Mouse (Mus musculus) erythroid progenitor cell, adult 5-6 weeks (primary cell): ENCODE results near the gene Dnajc21. TPM values are rescaled to one million over a fixed set of nuclear protein-coding genes. Genes with fewer than 3 reads are reported as not detected.
"Not testable (repeated sequence)": the region's sequence is repeated elsewhere in the genome, so short reads cannot be mapped to it uniquely, and the experiment has no call there.

Experiments
- ATAC-seq: replicated peaks from 2 replicates; pipeline ENCODE4 v1.8.0; 2016; ENCODE audit warnings: moderate number of reproducible peaks, mild to moderate bottlenecking, moderate TSS enrichment, inconsistent platforms; ENCODE audit not compliant: poor library complexity, low FRiP score, severe bottlenecking
- total RNA-seq, 2 experiments: library from RNA; stranded (forward) in 1 of 2; stranded (reverse) in 1 of 2; fragments of 150-400 nt in 1 of 2; fragments of 186-747, 209-891 nt in 1 of 2; gene quantifications; 2 replicates each; pipeline versions ENCODE4 v1.2.3 to v1.2.4; 2015 to 2017; ENCODE audit warnings: low replicate concordance in 2 of 2

Dnajc21 gene
- total RNA-seq (2015; ENCODE audit: low replicate concordance), result 10.8 and 20.5 TPM in 2 replicates
- 15.2 and 15.8 TPM in 2 replicates for total RNA-seq (2017; ENCODE audit: low replicate concordance)

DNA sequence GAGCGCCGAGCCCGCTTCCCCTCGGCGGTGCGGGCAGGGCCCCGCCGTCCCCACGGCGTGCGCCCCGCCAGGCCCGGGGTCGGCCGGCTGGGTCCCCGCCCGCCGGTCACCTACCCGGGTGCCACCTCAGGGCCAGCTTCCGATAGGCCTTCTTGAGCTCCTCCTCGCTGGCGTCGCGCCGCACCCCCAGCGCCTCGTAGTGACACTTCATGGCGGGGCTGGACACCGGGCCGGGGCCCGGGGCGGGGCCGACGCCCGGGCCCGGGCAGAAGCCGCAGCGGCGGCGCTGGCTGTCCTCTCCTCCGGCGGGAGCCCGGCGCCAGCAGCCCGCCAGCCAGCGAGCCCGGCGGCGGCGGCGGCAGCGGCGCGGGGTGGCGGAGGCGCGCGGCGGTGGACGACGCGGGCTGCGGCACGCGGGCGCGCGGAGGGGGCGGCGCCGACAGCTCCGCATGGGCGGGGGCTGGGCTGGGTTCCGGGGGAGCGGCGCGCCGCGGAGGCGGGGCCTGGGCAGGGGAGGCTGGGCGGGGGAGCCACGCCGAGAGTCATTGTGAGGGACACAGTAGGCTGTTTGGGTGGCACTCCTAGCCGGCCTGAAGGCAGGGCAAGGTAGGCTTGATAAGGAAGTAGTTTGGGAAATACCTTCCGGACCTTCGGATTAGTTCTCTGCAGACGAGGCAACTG lies at the start of gene Dnajc21:
Dnajc21 (minus strand) TSS at position 366 of the 681 bp plus-strand sequence.
- ATAC-seq, result peak; percentile 97

DNA sequence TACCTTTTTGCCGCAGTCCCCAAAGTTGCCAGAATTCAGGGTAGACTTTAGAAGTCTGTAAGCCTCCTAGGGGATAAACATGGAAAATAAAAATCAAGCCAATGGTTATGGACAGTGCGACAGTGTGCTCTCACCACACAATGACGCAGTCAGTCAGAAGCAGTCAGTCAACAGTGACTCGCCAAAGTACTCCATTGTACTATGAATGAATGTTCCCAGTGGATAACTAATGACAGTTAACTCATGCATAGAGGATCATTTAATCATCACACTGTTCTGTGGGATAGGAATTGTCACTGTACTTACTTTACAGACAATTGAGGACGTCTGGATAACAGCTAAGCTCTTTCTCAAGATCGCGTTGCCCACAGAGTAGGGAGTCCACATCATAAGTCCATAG lies 44.9 kb upstream of the Dnajc21 start:
- ATAC-seq, result no peak

DNA sequence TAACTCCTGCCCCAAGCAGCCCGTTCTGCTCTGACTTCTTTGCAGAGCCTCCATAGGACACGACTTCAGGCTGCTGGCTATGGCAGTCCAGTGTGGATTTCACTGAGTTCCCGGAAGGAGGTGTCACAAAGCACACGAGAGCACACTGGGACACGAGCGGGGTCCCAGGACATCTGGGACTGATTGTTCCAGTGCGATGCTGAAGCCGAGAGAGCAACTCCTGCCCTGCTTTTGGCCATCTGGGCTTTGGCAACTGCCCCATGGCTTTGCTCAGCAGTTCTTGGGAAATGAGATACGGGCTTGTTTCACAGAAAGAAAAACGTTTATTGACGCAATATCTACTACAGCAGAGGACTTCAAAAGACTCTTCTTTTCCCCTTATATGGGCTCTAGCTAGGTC lies 35.8 kb upstream of the Dnajc21 start:
- ATAC-seq, result no peak

DNA sequence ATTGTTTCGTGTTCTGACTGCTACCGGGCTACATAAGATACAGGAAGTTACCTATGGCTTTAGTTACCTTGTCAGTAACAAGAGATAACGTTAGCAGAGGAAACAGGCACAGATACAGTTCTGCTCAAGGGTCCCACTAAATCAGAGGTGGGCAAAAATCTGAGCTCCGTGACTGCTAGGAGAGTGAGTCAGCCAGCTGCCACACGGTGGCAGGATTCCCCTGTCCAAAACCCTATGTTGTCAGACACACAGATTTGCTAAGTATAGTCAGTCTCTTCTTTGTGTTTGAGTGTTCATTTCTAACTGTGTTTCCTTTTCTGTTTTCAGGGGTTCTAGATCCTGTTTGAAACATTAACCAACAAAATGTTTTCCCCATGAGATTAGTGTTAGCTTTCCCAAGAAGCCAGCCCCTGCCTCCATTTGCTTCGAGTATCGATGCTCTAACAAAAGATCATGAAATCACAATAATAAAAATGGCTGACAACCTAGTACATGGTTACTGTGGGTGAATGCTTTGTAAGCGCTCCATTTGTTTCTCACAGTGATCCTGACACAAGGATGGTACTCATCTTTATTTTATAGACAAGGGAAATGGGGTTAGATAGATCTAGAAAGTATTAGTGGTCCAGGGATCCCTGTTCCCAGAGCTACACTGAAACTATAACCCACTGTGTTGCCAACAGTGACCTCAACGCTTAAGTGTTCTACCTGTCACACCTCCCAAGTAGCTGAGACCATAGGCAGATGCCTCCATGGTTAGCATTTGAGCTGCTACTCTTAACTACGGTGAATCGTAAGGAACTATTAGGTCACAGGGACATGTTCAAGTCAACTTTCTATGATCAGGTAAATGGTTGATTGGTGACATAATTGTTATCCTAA lies 30.8 kb upstream of the Dnajc21 start:
- ATAC-seq, result no peak

DNA sequence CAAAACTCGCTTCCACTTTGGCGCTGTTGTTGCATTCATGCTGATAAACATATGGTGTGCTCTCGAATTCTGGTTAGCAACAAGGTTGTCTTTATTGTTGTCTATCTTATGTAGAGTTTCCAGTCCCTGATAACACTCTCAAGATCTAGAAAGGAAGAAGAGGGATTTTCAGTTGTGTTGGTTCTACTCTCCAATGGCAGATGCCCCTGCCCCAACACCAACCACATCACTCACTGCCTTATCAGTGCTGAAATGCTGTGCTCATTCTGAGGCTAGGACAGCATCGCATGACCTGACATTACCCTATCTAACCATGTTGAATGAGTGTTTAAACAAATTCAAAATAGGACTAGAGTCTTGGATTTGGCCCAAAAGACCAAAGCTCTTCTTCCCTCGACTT lies 29.7 kb upstream of the Dnajc21 start:
- ATAC-seq, result no peak

DNA sequence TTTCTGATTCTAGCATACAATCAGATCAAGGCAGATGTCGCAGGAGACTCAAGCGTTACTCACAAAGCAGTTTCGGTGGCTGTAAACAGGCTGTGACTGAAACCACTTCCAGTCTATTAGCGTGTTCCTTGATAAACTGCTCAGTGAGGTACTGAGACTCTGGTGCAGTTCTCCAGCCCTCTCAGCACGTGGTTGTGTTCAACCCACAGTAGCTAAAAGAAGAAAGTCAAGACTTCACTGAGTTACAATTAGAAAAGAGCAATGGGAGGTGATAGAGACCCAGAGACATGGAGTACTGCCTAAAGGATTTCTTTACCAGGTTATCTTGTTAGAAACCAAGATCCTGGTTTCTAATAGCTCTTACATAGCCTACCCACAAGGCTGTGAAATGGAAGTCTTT lies 29.3 kb upstream of the Dnajc21 start:
- no peak for ATAC-seq

DNA sequence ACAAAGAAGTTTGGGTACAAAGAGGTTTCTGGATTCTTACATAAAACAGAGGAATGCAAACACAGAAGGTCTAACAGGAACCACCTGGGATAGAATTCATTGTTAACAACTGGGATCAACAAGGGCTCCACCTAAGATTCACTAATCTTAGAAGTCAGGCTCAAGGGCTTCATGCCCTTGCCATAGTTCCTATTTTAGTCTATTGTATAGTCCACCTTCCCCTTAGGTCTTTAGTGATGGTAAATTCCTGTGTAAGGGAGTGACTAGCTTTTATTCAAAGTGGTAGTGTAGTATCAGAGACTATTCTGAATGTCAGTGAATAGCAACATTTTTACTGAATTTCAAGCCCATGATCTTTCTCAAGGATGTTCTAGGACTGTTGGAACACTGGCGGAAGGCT lies 26.4 kb upstream of the Dnajc21 start:
- ATAC-seq, result not testable (repeated sequence)

DNA sequence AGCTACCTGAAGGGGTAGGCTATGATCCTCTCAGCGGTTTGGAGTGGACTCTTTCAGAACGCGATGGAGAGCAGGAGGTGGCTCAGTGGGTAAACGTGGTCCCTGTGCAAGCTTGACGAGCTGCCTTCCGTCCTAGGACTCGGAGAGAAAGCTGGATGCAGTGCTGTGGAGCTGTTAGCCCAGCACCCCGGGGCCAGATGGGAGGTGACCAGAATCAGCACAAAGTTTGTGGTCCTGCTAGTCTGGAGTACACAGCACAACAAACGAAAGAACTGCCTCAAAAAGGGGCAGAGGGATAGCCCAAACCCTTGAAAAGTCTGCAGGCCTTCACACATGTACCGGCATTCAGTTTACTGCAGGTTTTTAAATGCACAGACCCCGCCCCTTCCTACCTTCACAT lies 25.6 kb upstream of the Dnajc21 start:
- no peak for ATAC-seq

DNA sequence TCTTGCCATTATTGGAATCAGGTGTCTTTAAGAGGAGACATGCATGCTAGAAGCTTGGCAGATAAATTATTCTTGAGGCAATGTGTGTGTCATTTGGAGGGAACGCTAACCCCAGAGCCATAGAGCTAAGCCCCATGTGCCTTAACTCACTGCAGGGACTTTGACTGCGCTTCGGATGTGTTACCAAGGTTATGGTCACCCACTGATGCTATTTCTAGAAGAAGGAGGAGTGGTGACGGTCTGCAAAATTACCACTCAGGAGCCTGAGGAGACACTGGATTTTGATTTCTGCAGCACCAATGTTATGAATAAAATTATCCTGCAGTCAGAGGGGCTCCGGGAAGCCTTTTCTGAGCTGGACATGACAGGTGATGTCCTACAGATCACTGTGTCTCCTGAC lies 19.8 kb upstream of the Dnajc21 start:
- no peak for ATAC-seq

DNA sequence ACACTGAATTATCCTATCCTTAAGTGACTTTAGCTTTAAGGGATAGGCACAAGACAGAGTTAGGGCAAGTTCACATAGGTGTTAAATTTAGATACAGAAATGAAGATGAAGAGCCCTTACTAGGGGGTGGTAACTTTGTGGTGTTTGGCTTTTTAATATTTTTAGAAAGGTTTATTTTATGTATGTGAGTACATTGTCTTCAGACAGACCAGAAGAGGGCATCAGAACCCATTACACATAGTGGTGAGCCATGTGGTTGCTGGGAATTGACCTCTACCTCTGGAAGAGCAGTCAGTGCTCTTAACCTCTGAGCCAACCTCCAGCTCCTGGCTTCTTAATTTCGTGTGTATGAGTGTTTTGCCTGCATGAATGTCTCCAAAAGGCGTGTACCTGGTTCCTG lies 16.9 kb upstream of the Dnajc21 start:
- no peak for ATAC-seq

DNA sequence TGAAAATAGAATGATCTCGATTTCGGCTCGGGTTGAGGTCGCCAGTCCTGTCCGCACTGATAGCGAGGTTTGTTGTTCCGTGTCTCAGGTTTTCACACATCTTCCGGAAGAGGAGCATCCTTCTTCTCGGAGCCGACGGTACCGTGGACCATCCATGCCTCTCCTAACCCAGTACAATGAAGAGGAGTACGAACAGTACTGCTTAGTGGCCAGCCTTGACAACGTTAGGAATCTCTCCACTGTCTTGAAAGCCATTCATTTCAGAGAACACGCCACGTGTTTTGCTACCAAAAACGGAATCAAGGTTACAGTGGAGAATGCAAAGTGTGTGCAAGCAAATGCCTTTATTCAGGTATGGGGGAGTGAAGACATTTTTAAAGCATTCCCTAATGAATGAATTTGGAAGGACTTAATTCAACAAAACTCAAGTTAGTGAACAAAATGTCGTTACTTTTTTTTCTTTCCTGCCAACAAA lies 16.1 kb upstream of the Dnajc21 start:
- ATAC-seq, result peak; percentile 48

DNA sequence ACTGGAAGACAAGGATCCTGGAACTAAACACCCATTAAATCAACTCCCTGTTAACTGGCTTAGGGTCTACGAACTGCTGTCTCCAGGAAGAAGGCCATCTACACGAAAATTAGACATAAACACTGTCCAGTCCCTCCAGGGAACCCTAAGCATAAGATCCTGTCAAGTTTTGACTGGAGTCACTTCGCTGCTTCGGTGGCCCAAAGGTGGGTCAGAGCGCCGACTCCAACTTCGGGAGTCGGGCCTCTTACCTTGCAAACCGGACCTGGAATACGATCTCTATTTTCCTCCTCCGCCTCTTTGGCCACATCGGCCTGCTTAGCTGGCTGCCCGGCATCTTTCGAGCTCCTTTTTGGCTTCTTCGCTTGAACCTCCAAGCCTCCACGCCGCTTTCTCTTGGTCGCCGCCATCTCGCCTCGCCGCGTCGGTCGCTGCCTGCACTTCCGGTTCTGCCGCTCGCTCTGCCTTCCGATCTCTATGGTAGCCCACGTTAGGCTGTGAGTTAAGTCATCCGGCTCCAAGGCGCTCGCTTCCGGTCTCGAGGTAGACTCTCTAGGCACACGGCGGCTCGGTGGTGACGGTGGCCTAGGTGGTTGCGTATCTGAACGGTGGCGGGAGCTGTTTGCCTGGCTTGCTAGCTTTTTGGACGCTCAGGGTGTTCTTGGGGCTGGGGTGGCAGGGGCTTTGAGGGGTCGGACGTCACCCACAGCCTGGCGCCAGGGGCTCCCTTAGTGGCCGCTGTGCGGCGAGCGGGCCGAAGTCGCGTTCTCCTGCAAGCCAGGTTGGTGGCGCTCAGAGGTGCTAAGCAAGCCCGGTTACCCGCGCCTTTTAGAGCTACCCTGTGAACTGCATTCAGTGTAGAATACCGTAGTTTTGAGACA lies 15.4 kb upstream of the Dnajc21 start, which contains the start of the genes Brix1 and Rad1:
Brix1 (minus strand) TSS at position 464 of the 881 bp plus-strand sequence.
Rad1 (plus strand) TSS at position 535 of the 881 bp plus-strand sequence.
- ATAC-seq, result peak; percentile 99

DNA sequence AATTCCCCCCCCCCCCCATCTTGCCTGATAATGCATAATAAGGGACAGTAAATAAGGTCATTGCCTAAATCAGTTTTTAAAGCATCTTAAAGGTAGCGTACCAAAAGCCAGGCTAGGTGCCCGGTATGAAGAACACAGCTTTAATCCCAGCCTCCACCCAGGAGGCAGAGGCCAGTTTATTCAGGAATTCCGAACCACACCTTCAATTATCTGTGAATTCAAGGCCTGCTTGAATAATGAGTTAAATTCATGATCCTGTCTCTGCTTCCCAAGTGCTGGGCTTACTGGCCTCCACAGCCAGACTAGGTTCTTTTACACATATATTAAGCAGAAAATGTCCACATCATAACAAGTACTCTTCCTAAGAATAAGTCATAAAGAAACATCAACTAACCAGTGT lies 625 bp upstream of the Dnajc21 start:
- no peak for ATAC-seq

DNA sequence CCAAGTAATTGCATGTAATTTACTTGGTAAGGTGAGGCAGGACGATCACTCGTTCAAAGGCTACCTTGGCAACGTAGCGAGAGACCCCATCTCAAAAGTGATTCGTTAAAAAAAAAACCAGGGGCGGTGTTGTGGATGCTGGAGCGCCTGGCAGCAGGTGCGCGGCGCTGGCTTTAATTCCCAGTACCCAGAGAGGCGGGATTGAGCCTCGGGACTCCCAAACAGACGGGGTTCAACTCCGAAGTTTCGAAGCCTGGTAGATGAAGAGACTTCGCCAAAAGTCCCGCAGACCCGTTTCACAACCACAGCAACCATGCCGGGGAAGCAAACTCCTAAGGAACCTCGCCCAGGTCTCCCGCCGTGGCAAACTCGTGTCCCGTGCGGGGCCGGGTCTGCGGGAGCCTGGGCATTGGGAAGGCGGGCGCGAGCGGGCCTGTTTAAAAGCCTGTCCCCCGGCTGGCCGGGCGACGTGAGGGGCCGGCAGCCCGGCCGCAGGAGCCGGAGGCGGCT lies 620 bp downstream of the Dnajc21 start:
- no peak for ATAC-seq

DNA sequence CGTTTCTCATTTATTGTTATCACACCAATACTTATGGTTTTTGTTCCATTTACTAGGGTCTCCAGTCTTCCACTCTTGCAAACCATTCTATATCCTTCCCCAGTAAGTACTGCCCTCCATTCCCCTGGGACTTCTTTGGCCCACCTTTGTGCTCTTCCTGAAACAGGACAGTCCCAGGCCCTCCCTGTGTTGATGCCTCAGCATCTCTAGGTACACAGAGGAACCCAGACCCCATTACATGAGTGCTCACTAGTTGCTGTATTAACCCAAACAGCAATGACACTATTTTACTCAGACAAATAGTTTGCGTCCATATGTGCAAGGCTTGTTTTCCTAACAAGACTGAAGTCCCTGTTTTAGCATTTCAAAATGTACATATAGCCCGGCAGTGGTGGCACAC lies 1.6 kb downstream of the Dnajc21 start:
- ATAC-seq, result no peak

DNA sequence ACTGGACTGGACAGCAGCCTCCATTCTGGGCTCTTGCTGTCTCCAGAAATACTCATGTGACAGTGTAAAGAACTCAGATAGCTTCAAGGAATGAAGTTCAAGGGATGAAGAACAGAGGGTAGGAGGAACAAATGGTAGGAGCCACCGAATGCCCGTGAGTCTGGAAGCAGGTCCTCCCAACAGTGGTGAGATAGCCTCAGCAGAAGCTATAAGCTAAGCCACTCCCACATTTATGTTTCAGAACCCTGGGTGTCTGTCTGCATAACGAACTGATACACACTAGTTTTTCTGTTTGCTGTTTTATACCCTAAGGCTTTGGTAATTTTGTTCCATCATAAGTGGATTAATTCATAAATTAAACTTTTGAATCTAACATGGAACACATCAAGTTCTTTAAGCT lies 5.6 kb downstream of the Dnajc21 start:
- ATAC-seq, result no peak

DNA sequence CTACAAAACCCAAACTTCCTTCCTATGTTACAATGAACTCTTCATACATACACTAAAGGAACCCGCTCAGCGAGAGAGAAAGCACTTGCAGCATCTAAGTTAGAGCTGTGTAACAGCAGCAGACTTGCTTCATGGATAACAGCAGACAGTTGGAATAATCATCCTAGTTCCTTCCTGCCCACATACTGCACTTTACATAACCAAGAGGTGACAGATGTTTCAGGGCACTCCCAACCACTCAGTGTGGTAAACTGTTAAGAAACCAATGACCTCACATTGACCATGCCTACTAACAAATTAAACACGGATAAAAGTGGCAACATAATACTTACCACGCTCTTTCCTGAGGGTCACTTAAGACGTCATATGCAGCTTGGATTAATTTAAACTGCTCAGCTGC lies 6.8 kb downstream of the Dnajc21 start:
- no peak for ATAC-seq

DNA sequence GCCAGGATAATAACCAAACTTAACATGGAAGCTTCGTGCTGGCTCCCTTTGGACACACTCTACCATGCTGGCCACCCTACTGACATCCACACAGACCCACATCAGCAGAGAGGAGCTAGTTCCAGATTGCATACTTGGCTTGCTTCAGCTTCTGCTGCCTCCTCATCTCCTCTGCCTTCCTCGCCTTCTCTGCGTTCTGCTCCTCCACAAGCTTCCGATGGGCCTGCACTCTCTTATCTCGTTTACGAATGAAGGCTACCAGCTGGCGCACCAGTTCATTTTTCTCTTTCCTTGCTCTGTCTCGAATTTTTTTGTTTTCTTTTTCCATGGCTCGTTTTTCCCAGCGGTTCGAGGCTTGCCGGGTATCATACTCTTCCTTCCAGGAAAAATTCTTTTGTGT lies 9.3 kb downstream of the Dnajc21 start:
- ATAC-seq, result no peak

DNA sequence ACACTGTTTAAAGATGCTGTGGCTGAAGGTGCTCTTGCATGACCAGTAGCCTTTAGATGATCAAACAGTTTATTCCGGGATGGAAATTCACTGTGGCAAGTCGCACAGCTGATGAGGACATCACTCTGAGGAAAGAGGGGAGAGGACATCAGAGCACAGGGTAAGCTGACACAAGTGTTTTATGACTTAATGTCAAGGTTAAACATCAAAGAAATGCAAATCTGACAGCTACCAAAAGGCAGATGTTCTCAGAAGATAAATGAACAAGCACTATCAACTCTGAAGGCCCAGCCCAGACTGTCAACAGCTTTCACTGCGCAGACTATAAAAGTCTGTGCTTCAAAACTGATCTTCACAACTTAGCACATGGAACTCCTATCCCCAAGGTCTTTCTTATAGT lies 23.2 kb downstream of the Dnajc21 start:
- no peak for ATAC-seq

DNA sequence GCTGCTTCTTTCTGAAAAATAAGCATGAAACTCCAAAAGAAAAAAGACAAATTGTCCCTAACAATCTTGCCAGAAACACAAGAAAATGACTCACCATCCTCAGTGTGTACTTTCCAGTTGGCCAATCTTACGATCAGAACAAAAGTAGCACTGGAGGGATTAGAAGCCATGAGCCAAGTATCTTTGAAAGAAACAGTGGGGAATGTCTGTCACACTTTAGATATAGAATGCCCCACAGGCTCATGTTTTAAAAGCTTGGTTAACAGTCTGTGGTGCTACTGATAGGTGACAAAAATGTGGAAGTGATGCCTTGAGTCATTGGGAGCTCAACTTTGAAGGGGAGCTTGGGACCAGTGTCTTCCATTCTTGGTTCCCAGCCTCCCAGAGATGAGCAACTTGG lies 28.0 kb downstream of the Dnajc21 start:
- ATAC-seq, result no peak
